10 mouse cellular contexts compared by ENCODE assay signal in genomic region chr12:82932706-82933461, GRCm38 (mm10).
DNase-seq lines count a peak whose midpoint lies in the region; ATAC-seq lines count a peak whose summit lies in the region.
"Had no signal": no experiment of that assay in that cellular context is flagged by ENCODE, and none has a peak within 500 bp of the region (broad histone marks: within the 10 kb centered on the region; RNA-seq: fewer than 3 reads in every experiment).

No protein-coding gene starts in this region.

- H3K4me2 ChIP-seq in heart, embryonic 15.5 days, result peak overlapping the region; percentile 28
- no peak overlapping the region for H3K4me2 ChIP-seq in intestine, embryonic 15.5 days (replicated peaks)
- H3K4me2 ChIP-seq: embryonic facial prominence, embryonic 12.5 days; limb, embryonic 13.5 days had no signal

- 38% methylated on average over 14 of the region's 14 CpGs for WGBS in heart, embryonic 15.5 days
- 71% methylated on average over 14 of the region's 14 CpGs for WGBS in intestine, embryonic 15.5 days

- H3K27me3 ChIP-seq in heart, embryonic 15.5 days, result no peaks in the 10 kb centered on the region
- no peaks in the 10 kb centered on the region for H3K27me3 ChIP-seq in intestine, embryonic 15.5 days (replicated peaks)
- H3K27me3 ChIP-seq: embryonic facial prominence, embryonic 12.5 days had no signal

- ATAC-seq in heart, embryonic 15.5 days (replicated peaks; ENCODE audit: insufficient number of reproducible peaks, insufficient read depth, low FRiP score, low read depth), result peak; percentile 69
- ATAC-seq in intestine, embryonic 15.5 days, result no peak

- no peaks in the 10 kb centered on the region for H3K9me3 ChIP-seq in heart, embryonic 15.5 days (replicated peaks)
- no peaks in the 10 kb centered on the region for H3K9me3 ChIP-seq in intestine, embryonic 15.5 days
- H3K9me3 ChIP-seq: embryonic facial prominence, embryonic 12.5 days; limb, embryonic 13.5 days had no signal

- peak; percentile 48 to 53 for DNase-seq in layer of hippocampus, postnatal 10 days (ENCODE audit: low spot score in 2 of 2)
- no peak for DNase-seq in layer of hippocampus, adult 9-11 months
- DNase-seq in adrenal gland, postnatal 10 days, result peak; percentile 67
- peak; percentile 96 to 97 for DNase-seq in cerebellum, postnatal 10 days
- peak; percentile 54 for DNase-seq in lung, postnatal 25 days (ENCODE audit: low spot score)
- no peak for DNase-seq in left cerebral cortex, adult 8-10 months (ENCODE audit: low spot score in 2 of 2)

- H3K36me3 ChIP-seq in heart, embryonic 15.5 days, result no peaks in the 10 kb centered on the region
- no peaks in the 10 kb centered on the region for H3K36me3 ChIP-seq in intestine, embryonic 15.5 days
- H3K36me3 ChIP-seq: embryonic facial prominence, embryonic 12.5 days; limb, embryonic 13.5 days had no signal

- peak overlapping the region; percentile 67 for H3K27ac ChIP-seq in heart, embryonic 15.5 days
- no peak overlapping the region for H3K27ac ChIP-seq in intestine, embryonic 15.5 days
- H3K27ac ChIP-seq: embryonic facial prominence, embryonic 12.5 days; limb, embryonic 13.5 days had no signal

- peaks cover 29% of the 10 kb centered on the region for H3K4me1 ChIP-seq in heart, embryonic 15.5 days (replicated peaks)
- no peaks in the 10 kb centered on the region for H3K4me1 ChIP-seq in intestine, embryonic 15.5 days (replicated peaks)
- H3K4me1 ChIP-seq: embryonic facial prominence, embryonic 12.5 days had no signal

- H3K9ac ChIP-seq in heart, embryonic 15.5 days, result no peak overlapping the region
- no peak overlapping the region for H3K9ac ChIP-seq in intestine, embryonic 15.5 days
- H3K9ac ChIP-seq: embryonic facial prominence, embryonic 12.5 days; limb, embryonic 13.5 days had no signal

- H3K4me3 ChIP-seq in heart, embryonic 15.5 days, result no peak overlapping the region
- H3K4me3 ChIP-seq in intestine, embryonic 15.5 days (replicated peaks), result no peak overlapping the region
- H3K4me3 ChIP-seq: embryonic facial prominence, embryonic 12.5 days; limb, embryonic 13.5 days had no signal

Comparison
In these comparisons a context has a peak if more than half of its experiments do, and no peak if none do; other contexts are left out.
1. DNase-seq: peak in layer of hippocampus, postnatal 10 days (2 of 2), adrenal gland, postnatal 10 days (single experiment), cerebellum, postnatal 10 days (2 of 2) and lung, postnatal 25 days (single experiment); none in layer of hippocampus, adult 9-11 months (single experiment) and left cerebral cortex, adult 8-10 months (0 of 2).